Mouse (Mus musculus): ENCODE data around the gene Tmem132c.

GRCm38 (mm10) chr5:127546585-127546991 lies 305.0 kb downstream of the Tmem132c start:
- TF ChIP-seq FOSL1 (IDR thresholded peaks at IDR 0.05; ENCODE audit: insufficient read depth, low read length, poor library complexity, severe bottlenecking) (no peak), CTCF (IDR thresholded peaks at IDR 0.05; ENCODE audit: control insufficient read depth, insufficient read depth, insufficient read length) (no peak), MYOG (IDR thresholded peaks at IDR 0.05; ENCODE audit: control insufficient read depth, extremely low read depth, insufficient read length) (no peak), MAX (IDR thresholded peaks at IDR 0.05) (no peak), USF1 (IDR thresholded peaks at IDR 0.05; ENCODE audit: low read depth) (no peak), MYOD1 (IDR thresholded peaks at IDR 0.05; ENCODE audit: control insufficient read depth, insufficient read length, low read depth) (no peak), CEBPB (IDR thresholded peaks at IDR 0.05; ENCODE audit: low read depth) (no peak)
